Mouse (Mus musculus): ENCODE data around the gene Dusp1.

The Dusp1 gene

GRCm38 (mm10) chr17:26584063-26584462 lies 22.1 kb upstream of the Dusp1 start:
- DNase-seq (ENCODE audit: low read depth, low spot score), result no peak

- DNase-seq (ENCODE audit: low read depth, low spot score), result no peak
Observed at GRCm38 (mm10) chr17:26583606-26584005, 21.7 kb upstream of the Dusp1 start.

GRCm38 (mm10) chr17:26583056-26583455 lies 21.1 kb upstream of the Dusp1 start:
- no peak for DNase-seq (ENCODE audit: low read depth, low spot score)

DNA sequence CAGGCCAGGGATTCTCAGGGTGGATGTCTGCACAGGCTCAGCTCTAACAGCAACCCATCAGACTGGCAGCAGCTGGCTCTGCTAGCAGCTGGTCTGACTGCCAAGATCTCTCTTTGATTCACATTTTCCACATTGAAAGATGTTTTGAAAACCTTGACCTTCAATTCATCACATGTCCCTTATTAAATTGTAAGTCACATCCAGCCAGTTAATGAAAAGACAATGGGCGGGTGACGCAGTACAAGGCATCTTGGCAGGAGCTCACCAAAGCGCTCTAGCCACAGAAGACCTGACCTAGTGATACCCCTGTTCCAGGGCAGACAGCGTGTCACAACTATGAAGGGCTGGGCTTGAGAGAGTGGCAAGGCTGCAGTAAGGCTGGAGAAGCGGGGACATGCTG lies 20.4 kb upstream of the Dusp1 start:
- no peak for DNase-seq (ENCODE audit: low read depth, low spot score)

DNA sequence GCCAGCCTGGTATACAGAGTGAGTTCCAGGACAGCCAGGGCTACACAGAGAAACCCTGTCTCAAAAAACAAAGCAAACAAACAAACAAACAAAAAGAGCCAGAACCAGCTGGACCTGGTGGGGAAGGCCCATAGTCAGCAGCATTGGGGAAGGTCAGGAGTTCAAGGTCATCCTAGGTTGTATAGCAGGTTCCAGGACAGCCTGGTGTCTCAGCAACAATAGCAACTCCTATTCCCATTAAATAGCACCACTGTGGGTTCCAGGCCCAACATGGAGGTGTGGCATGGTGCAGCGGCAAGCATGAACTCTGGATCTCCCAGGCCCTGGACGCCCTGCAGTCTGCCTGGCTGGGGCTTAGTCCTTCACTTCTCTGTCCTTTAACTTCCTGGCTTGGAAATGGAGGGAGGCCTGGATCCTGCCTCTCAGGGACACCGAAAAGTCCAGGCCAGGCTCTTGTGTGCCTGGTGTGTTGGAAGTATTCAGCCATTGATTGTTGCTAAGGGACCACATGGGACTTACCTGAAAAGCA lies 19.0 kb upstream of the Dusp1 start:
- no peak for DNase-seq (ENCODE audit: low read depth, low spot score)

DNA sequence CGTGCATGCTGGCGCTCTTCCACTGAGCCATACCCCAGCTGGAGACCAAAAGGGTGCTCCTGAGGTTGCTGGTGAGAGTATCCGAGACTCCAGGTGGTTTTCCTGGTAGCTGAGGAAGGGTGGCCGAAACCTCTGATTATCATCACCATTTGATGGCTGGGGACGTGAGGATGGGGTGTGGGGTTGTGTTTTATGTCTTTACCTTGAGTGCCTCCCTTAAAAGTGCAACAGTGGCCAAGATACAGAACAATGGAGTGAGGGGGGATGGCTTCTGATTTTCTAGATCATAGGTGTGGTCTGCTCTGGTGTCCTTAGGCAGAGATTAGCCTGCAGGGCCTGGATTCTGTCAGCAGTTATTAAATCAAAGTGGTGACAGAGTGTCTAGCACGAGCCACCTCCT lies 17.5 kb upstream of the Dusp1 start:
- no peak for DNase-seq (ENCODE audit: low read depth, low spot score)

DNA sequence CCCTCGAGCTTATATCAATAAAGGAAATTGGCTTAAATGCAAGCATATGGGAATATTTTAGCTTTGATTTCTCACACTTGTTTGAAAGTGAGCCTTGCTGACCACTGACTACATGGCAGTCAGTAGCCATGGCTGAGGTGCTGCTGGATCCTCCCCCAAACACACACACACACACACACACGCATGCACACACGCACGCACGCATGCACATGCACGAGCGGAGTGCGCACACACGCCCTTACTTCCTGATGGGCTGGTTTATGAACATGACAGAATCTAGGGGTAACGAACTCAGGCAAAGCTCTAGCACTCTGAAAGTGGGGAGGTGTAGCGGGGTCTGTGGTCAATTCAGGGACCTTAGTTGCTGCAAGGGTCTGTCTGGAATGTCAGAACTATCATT lies 16.8 kb upstream of the Dusp1 start:
- no peak for DNase-seq (ENCODE audit: low read depth, low spot score)

DNA sequence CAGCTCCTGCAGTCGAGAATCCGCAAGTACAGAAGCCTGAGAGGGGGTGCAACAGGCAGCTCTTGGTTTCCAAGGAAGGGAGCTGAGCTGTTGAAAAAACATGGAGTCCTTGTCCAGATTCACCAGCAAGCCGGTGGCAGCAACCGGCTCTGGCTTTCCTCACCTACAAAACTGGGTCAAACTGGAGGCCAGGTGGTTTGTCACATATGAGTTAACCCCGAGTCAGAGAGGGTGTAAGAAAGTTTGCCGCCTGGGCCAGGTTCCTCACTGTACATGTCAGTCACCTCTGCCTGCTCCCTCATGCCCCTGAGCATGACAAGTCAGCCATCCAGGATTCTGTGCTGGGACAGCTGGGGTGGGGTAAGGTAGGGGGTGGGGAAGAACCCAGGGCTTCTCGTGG lies 16.2 kb upstream of the Dusp1 start:
- no peak for DNase-seq (ENCODE audit: low read depth, low spot score)

GRCm38 (mm10) chr17:26577309-26577708 lies 15.4 kb upstream of the Dusp1 start:
- DNase-seq (ENCODE audit: low read depth, low spot score), result no peak

DNA sequence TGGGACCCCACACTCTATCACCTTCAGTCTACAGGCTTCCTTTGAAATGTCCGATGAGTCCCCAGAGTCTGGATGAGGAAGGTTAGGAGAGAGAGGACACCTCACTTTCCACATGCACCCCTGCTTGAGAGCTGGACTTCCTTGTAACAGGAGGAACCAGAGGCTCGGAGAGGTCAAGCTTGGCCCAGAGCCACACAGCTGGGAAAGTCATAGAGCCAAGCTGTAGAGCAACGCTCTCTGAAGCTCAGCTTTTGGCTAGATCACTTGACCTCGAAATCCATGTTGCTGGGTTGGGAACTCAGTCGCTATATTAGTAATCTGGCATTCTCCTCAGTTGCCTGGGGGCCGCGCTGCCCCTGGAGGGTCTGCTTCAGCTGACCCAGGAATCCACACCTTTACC lies 14.9 kb upstream of the Dusp1 start:
- DNase-seq (ENCODE audit: low read depth, low spot score), result no peak

GRCm38 (mm10) chr17:26575786-26576690 lies 14.1 kb upstream of the Dusp1 start:
- no peak for DNase-seq (ENCODE audit: low read depth, low spot score)

- DNase-seq (ENCODE audit: low read depth, low spot score), result no peak
Observed at GRCm38 (mm10) chr17:26574701-26575100, 12.8 kb upstream of the Dusp1 start.

GRCm38 (mm10) chr17:26574118-26574517 lies 12.2 kb upstream of the Dusp1 start:
- no peak for DNase-seq (ENCODE audit: low read depth, low spot score)

- DNase-seq (ENCODE audit: low read depth, low spot score), result no peak
Observed at GRCm38 (mm10) chr17:26572265-26572664, 10.3 kb upstream of the Dusp1 start.

DNA sequence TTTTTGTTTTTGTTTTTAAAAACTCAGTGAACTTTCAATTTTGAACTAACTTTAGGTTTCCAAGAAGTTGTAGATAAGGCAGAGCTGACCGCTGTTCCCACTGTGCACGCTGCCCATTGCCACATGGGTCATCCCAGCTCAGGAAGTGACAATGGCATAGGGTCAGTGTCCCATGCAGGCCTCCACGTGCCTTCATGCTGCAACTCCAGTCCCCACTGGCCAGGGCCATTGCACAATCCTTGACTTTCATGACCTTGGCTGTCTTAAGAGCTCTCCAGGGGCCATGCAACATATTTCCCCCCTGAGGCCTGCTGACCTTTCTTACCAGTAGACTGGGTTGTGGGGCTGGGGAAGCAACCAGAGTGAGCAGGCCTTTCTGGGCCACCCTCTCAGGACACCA lies 9.4 kb upstream of the Dusp1 start:
- DNase-seq (ENCODE audit: low read depth, low spot score), result no peak

DNA sequence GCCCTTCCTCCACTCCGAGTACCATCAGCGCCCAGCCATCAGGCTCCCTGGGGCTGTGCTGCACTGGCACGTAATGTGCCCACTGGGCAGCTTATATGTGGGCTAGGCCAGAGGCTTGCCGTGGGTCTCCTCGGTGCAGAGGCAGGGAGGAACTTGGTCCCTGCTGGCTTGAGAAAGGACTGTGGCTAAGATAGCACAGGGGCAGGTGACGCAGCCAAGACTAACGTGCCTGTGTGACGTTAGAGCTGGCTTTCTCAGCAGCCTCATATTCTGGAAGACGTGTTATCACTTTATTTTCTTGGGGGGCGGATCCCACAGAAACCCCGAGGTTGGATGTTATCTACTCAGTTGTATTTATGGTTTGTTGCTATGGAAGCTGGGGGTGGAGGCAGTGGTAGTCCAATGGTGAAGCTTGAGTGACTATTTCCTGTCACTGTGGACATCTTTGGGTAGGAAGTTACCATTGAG lies 8.8 kb upstream of the Dusp1 start:
- no peak for DNase-seq (ENCODE audit: low read depth, low spot score)

DNA sequence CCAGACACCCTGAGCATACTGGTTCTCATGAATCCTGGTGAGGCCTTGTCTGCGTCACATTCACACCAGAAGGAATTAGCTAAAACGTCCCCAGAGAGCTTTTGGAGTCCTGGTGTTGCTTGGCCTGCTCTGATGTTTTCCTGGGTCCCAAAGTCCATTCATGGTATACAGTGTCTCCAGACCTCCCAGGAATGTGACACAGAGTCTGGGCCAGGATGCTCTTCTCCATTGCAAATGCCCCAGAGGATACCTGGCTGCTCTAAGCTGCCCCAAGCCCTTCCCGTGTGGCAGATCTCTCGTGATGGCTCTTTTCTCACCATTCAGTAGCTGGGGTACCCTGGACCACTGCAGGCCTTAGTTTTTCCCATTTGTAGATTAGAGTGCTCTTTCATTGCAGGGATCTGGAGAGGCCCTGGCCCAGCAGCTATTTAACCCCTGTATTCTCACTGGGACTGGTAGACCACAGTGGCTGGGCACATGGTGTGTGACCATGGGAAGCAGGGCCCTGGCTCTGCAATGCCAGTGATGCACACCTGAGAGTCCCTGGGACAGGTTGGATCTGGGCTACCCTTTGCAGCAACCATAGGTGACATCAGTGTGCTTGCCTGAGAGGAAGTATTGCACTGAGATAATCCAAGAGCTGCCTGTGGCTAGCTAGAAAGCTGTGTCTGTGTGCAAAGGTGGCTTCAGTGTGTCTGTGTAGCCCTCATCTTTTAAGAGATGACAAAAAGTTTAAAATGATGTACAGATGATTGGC lies 7.8 kb upstream of the Dusp1 start:
- no peak for DNase-seq (ENCODE audit: low read depth, low spot score)

DNA sequence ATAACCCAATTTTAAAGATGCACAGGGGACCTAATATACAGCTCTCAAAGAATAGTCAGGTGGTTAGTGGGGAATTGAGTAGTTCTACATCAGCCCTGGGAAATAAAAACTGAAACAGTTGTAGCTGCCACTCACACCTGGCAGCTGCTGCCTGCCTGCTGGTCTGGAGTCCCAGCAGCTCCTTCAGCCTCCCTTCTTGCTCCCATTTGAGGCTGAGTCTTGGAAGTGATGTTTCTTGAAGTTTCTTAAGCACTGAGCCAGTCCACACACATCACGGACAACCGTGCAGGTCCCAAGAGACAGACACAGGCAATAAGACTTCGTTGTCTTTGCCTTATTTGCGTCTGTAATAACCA lies 5.9 kb upstream of the Dusp1 start:
- no peak for DNase-seq (ENCODE audit: low read depth, low spot score)

GRCm38 (mm10) chr17:26567142-26567817 lies 5.4 kb upstream of the Dusp1 start:
- DNase-seq (ENCODE audit: low read depth, low spot score), result no peak

DNA sequence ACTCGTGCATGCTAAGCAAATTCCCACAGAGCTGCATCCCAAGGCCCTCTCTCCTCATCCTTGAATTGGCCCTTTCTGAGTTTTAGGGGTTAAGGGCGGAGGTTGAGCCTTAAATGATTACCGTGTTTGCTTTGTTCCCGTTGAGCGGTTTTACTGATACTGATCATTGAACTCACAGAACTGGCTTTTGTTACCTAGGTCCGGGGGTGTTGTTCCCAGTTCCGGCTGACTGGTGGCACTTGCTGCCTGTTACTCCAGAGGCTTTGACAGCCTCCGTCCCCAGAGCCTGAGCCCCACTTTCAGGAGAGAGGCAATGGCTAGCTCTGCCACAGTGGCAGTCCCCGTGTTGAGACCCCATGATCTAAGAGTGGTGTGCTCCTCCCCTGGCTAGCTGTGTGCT lies 2.5 kb upstream of the Dusp1 start:
- no peak for DNase-seq (ENCODE audit: low read depth, low spot score)

- DNase-seq (ENCODE audit: low read depth, low spot score), result no peak
Observed at GRCm38 (mm10) chr17:26563476-26563875, 1.5 kb upstream of the Dusp1 start.

- no peak for DNase-seq (ENCODE audit: low read depth, low spot score)
Observed at GRCm38 (mm10) chr17:26562292-26562691, 364 bp upstream of the Dusp1 start.

Measured in retina, postnatal 7 days (tissue).